Mouse (Mus musculus) left cerebral cortex, postnatal 25 days (tissue): Measurements from ENCODE around the gene Sec1. TPM values are rescaled to one million over a fixed set of nuclear protein-coding genes. Genes with fewer than 3 reads are reported as not detected.

ENCODE experiments used
- DNase-seq, 2 experiments: peaks; one replicate each; pipeline ENCODE4 v3.0.0; 2022; ENCODE audit warnings: low spot score in 2 of 2, mixed read lengths in 1 of 2
- intact Hi-C: fragments of 180-260 bp; cut with DNase I; formaldehyde crosslinking; loops from one replicate; pipeline ENCODE4 v1.15.1; 2025
- total RNA-seq, 2 experiments: library from RNA; stranded (reverse); gene quantifications; 2 replicates each; pipeline ENCODE4 v1.2.3; 2021

The Sec1 gene
- under 1 TPM; 0.37 to 0.48 TPM for total RNA-seq

GRCm38 (mm10) chr7:45693921-45694591, at the start of gene Sec1:
Gene Sec1, minus strand, starts transcription at chr7:45694402.
- intact Hi-C loops = no loop called here
- DNase-seq = no peak

- DNase-seq = peak; percentile 69 to 93
- intact Hi-C loops = loop anchor here (1.0 kb wide), 1 partner anchor 43 kb away; no protein-coding TSS in a partner anchor
Observed at GRCm38 (mm10) chr7:45742338-45742737, 48.1 kb upstream of the Sec1 start.

GRCm38 (mm10) chr7:45741777-45742176, 47.6 kb upstream of the Sec1 start:
- peak in 1 of 2 experiments; percentile 61 for DNase-seq
- intact Hi-C loops = loop anchor here (1.0 kb wide), 1 partner anchor 44 kb away; no protein-coding TSS in a partner anchor

- intact Hi-C loops = no loop called here
- DNase-seq = peak; percentile 39 to 47
Observed at GRCm38 (mm10) chr7:45741308-45741707, 47.1 kb upstream of the Sec1 start.

GRCm38 (mm10) chr7:45739820-45740219, 45.6 kb upstream of the Sec1 start:
- no peak for DNase-seq
- intact Hi-C loops = loop anchor here (1.0 to 5.0 kb wide), 4 partner anchors 61 to 269 kb away; partner anchors contain the start of gene Kdelr1

- peak; percentile 84 to 91 for DNase-seq
- intact Hi-C loops = loop anchor here (1.0 to 5.0 kb wide), 4 partner anchors 62 to 270 kb away; partner anchors contain the start of gene Kdelr1
Observed at GRCm38 (mm10) chr7:45739162-45739763, 45.1 kb upstream of the Sec1 start.

GRCm38 (mm10) chr7:45733477-45733876, 39.3 kb upstream of the Sec1 start:
- intact Hi-C loops = no loop called here
- no peak for DNase-seq

- DNase-seq = no peak
- intact Hi-C loops = no loop called here
Observed at GRCm38 (mm10) chr7:45730727-45731431, 36.7 kb upstream of the Sec1 start.

GRCm38 (mm10) chr7:45727625-45728024, 33.4 kb upstream of the Sec1 start:
- intact Hi-C loops = no loop called here
- no peak for DNase-seq

GRCm38 (mm10) chr7:45726419-45726818, 32.2 kb upstream of the Sec1 start:
- intact Hi-C loops = no loop called here
- DNase-seq = no peak

- DNase-seq = no peak
- intact Hi-C loops = no loop called here
Observed at GRCm38 (mm10) chr7:45725713-45726112, 31.5 kb upstream of the Sec1 start, which contains the start of gene Spaca4. Gene Spaca4, minus strand, starts transcription at chr7:45725813.

GRCm38 (mm10) chr7:45725151-45725550, 30.9 kb upstream of the Sec1 start:
- DNase-seq = no peak
- intact Hi-C loops = no loop called here

GRCm38 (mm10) chr7:45723781-45724180, 29.6 kb upstream of the Sec1 start:
- no peak for DNase-seq

GRCm38 (mm10) chr7:45723301-45723700, 29.1 kb upstream of the Sec1 start:
- DNase-seq = no peak
- intact Hi-C loops = no loop called here

More at GRCm38 (mm10) chr7:45723781-45724180, 29.6 kb upstream of the Sec1 start:
- intact Hi-C loops = no loop called here

GRCm38 (mm10) chr7:45722348-45722713, 28.1 kb upstream of the Sec1 start:
- no peak for DNase-seq
- intact Hi-C loops = no loop called here

- no peak for DNase-seq
- intact Hi-C loops = no loop called here
Observed at GRCm38 (mm10) chr7:45721642-45722347, 27.6 kb upstream of the Sec1 start.

GRCm38 (mm10) chr7:45721234-45721571, 27.0 kb upstream of the Sec1 start:
- intact Hi-C loops = no loop called here
- DNase-seq = no peak

- DNase-seq = no peak
- intact Hi-C loops = no loop called here
Observed at GRCm38 (mm10) chr7:45720413-45721233, 26.4 kb upstream of the Sec1 start, which contains the start of gene Fam83e. Gene Fam83e, plus strand, starts transcription at chr7:45721212.
